Mouse (Mus musculus): ENCODE measurements at regions not wholly inside any gene's neighbourhood (a gene's known extent, or its start where the extent isn't known, plus 50 kb on each side); places are given as distances from the start of the nearest gene placed in this dataset.

DNA sequence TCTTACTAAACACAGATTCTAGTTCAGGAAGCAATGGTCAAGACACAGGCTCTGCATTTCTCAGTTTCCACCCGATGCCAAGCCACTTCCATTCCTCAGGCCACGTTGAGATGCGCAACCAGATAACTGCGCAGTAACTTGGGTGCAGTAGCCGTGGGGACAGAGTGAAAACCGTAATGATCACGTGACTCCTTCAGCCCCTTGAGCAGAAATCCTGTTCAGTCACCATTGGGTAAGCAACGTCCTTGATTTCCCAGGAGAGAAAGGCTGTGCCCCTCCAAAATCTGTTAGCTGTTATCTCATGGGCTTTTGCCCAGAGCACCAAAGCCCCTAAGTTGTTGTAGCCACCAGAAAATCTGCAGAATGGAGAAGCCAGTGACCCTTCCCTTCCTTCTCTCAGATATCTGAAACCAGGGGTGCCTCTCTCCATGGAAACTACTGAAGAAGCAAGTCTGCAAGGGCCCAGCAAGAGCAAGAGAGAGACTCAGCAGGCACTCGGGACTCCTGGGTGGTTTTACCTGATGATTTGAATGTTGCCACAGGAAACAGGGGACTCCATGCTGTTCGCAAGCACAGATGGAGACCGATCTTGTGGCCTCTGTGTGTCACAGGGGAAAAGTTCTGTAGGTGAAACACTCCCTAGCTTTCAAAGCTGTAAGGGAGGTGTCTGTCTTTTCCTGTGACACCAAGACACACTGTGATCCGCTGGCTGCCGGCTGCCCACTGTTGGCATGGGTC lies 126.7 kb downstream of the Lmo4 start:
- peak; percentile 11 for DNase-seq (ENCODE audit: low read depth, low spot score)

DNA sequence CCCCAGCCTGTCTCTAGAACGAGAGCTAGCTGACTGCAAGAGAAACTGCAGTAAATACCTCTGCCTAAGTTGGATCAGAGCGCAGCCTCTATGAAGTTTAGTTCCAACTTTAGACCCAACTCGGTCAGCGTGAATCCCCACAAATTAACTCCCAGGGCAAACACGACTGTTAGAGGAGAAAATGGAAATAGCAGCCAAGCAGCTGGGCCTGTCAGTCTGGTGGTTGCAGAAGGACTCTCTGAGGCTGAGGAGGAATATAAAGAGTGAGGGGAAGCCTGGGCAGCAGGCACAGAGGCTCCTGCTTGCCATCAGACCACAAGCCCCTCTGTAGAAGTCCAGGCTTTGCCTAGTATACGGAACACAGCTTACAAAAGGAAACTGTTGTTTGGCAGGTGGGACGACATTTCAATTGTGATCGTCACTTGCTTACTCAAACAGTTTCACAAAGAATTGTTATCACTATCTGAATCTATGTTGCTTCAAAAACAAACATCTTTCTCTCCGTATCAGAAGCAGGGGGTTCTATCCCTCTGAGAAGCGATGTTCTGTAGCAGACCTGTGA lies 135.0 kb downstream of the Lmo4 start:
- no peak for DNase-seq (ENCODE audit: low read depth, low spot score)

DNA sequence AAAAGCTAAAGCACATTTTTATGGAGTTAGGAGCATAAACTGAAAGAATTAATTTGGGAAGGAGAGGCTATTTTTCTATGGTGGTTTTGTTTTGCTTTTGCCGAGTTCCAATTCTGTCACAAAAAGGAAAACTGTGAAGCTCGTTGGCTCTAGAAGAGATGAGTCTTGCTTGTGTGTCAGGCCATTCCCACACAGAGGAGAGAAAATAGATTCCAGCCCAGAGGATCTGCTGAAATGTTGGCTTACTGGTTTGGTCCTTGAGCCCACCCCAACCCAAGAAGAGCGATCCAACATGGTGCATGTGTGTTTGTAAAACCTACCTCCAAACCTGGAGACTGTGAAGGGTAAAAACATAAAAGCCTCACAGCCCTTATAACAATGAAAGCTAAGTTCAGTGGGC lies 138.0 kb downstream of the Lmo4 start:
- DNase-seq (ENCODE audit: low read depth, low spot score) = no peak

DNA sequence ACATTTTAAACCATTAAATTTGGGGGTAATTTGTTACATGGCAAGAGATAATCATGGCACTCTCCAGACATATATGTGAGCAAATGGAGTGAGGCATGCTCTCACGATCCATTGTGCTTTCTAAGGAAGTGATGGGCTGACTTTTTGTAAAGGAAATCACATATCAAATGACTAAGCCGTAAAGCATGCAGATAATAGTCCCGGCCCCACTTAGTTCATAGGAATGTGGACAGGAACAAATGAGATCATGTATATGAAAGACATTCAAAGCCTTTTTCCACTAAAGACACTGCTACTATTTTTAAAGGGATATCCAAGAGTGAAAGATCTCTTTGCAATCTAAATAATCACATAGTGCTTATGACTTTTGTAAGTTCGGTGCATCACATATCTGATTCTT lies 146.9 kb downstream of the Lmo4 start:
- DNase-seq (ENCODE audit: low read depth, low spot score) = no peak

DNA sequence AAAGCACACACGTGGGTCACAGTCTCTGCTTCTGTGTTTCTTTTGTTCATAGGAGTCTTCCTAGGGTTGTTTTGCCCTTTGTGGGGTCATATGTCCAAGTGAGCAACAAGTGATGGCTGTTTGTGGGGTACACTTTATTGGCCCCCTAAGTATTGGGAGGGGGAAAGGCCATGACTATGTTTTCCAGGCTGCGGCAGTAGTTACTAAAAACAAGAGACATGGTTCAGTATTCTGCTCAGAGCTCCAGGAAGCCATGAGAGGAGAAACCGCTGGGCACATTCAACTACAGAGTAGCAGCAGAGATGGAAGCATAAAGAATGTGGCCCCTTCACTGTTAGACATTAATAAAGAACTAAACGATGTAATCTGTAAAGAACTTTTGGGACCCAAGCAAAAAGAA lies 154.7 kb downstream of the Lmo4 start:
- no peak for DNase-seq (ENCODE audit: low read depth, low spot score)

DNA sequence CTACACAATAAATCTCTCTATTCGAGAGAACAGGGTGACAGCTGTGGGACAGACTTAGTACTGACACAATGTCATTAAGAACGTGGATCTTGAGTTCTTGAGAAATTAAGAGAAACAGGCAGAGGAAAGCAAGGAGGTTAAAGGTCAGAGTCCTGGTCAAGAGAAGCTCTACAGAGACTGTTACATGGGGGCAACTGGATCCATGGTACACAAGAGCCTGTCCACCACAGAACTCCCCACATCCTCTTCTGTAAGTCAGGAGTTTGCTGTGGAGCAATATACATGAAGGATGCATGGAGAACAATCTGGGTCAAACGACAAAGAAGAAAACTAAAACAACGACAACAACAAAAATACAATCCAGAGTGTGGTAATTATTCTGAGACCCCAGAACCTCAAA lies 155.8 kb downstream of the Lmo4 start:
- no peak for DNase-seq (ENCODE audit: low read depth, low spot score)

DNA sequence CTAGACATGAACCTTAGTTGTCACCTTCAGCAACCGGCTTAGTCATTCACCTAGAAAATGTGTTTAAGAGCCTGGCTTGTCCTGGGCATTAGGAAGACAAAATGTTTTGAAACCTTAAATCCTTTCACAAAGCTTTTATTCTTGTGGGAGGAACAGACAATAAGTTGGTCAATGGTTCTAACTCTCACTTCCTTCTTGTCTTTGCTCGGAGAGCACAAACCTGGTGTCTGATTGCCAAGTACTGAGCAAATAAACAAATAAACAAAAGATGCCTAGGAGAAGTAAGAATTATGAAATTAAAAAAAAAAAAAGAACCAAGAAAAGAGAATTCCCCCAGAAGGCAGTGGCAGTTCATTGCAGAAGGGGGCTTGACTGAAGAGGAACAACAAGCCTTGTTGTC lies 160.7 kb downstream of the Lmo4 start:
- DNase-seq (ENCODE audit: low read depth, low spot score) = no peak

DNA sequence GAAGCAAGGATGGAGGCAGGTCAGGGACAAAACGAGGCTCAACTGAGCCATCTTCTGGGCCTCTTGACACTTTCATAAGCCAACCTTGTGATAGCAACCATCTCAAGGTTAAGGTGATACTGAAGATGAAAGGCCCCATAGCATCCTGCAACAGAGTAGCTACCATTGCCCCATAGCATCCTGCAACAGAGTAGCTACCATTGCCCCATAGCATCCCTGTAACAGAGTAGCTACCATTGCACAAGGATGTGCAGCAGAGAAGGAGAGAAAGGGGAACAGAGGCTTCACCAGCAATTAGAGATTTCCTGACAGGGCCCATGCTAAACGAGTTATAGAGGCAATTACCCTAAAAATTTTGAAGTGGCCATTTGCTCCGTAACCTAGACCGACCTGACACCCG lies 163.2 kb downstream of the Lmo4 start:
- no peak for DNase-seq (ENCODE audit: low read depth, low spot score)

DNA sequence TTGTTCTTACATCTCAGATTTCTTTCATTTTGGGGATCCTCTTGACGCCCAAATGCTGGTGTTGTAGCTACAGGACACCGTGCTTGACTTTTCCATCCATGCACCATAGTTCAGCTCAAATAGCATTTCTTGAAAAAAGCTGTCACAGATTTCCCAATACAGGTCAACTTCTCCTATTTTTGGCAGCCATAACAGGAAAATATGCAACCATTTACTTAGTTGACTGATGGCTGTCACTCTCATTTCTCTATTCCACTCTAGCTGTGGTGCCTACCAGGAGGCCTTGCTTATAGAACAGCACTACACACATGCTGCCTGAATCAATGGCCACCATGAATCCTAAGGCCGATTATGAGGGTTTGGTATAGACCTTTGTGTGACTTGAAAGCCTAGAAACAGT lies 165.5 kb downstream of the Lmo4 start:
- no peak for DNase-seq (ENCODE audit: low read depth, low spot score)

DNA sequence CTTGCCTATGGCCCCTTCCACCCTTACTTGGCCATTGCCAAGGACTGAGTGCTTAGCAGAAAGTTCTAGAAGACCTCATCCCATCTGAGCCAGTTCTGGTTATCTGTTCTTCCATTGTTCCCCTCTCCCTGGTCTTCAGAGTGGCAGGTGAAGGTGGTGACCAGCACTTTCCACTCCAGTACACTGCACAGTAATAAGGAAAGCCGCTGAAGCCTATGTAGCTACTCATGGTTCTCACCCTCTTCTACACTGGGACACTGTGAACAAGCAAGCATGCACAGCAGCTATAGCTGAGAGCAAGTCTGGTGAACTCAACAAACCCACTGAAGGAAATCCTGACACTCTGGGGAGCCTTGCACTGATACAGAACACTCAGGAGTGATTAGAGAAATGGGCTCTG lies 175.4 kb downstream of the Lmo4 start:
- DNase-seq (ENCODE audit: low read depth, low spot score) = no peak

DNA sequence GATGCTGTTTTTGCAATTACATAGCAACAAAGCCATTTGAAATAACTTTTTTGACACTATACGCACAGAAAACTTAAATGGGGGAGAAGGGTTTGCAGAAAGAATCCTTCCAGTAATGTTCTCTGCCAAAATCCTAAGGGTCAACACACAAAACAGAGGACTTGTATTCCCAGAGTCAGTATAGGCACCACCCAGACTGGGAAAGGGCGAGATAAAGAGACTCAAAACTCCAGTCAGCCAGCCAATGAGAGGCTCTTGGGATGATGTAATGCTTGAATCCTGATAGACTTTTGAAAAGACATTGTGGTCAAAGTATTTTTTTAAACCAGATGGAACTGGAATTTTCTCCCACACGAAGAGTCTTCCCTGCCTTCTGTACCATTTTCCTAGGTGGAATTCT lies 175.9 kb downstream of the Lmo4 start:
- DNase-seq (ENCODE audit: low read depth, low spot score) = no peak

DNA sequence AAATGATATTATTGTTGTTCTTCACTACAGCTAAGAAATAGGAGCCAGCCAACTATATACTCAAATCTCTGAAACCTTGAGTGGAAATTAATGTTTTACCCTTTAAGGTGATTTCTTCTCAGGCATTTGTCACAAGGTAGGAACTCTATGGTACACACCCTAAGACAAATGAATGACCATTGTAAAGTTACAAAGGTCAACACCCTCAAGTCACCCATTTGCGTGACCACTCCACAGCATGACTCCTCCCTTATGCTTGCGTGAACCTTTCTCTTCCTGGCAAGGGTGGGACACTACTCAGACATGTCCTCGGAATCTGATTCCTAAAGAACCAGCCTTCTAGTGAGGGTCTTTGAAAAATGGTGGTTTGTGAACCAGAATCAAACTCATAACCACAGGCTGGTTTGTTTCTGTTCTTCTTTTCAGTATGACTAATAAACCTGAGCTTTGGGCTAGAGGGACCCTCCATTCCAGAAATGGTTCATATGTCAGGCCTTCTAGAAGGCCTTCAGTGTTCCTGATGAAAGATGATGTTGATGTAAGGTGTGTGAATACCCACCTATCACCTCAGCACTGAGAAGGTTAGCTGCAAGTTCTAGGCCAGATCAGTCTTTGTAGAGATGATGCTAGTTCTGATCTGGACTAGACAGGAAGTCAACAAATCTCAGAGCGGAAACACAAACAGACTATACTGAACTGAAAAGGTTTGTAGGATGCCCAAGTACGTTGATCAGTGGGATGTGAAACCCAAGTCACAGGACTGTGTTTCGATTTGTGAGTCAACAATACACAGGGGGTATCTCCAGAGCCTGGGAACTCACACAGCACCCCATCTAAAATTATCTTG lies 177.7 kb downstream of the Lmo4 start:
- no peak for DNase-seq (ENCODE audit: low read depth, low spot score)

DNA sequence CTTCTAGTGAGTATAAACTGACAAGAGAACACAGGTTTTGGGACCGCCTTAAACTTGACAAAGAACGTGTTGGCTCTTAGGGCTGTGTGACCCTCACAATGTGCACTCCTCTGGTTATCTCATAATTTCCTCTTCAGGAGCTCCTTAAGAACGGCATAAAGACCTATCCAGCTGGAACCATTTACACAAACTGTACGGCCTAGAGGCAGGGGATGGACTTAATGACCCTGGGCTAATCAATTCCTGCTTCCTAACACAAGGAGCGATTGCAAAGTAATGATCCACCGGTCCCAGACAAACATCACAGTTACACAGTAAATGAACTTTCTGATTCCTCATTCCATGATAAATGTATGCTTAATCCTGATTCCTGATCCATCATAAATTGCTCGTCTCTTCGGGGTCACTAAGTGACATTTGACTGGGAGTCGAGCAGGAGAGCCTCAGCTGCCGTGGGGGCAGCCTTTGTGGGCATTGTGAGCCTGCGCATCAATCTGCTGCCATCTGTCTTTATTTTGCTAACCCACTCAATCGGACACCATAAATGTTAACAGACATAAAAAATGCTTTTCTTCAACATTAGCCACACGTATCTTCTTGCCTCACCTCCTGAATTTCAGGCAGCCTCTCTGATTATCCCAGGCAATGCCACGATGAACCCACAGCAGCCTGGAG lies 179.4 kb downstream of the Lmo4 start:
- no peak for DNase-seq (ENCODE audit: low read depth, low spot score)

DNA sequence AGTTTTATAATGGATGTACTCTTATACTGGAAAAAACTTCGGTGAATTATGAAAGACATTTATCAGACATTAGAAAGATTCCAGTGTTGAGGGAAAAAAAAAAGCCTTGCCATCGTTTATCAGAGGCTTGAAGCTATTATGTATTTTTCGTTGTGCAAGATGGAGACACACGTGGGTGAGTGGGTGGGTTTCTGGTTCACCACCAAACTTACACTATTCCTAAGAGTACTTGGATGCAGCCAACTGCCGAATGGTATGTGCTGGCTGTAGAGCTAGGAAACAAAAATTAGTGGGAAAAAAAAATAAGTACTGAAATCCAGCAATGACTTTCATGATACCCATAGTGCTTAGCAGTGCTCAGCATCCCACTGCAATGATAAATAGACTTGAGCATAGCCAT lies 180.8 kb downstream of the Lmo4 start:
- DNase-seq (ENCODE audit: low read depth, low spot score) = no peak

DNA sequence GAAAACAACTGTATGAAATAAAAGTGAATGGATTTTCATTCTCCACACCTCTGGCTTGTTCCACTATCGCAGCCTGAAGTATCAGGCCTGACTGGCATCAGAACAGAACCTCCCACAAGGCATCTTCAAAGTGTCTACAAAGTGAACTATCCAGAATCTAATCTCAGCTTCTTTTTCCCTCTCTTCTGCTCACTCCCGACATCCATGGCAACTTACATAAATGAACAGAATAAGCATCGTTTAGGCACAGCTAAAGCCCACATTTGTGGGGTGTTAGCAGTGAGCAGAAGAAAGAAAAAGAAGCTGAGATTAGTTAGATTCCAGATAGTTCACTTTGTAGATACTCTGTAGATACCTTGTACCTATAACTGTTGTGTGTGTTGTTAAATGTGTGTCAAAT lies 182.0 kb downstream of the Lmo4 start:
- DNase-seq (ENCODE audit: low read depth, low spot score) = no peak

DNA sequence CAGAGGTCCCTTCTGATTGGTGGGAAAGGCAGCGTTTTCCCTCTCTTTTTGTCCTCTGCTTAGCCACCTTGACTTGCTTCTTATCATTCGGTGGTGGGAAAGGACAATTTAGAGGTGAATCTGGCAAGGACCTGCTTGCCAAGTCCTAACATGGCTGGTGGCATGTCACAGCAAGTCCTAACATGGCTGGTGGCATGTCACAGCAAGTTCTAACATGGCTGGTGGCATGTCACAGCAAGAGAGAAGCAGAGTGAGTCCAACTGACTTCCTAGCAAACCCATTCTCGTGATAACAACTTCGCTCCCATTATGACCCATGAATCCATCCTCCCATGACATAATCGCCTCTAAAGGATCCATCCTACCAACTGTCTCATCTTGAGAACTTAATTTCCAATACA lies 183.1 kb downstream of the Lmo4 start:
- DNase-seq (ENCODE audit: low read depth, low spot score) = no peak

DNA sequence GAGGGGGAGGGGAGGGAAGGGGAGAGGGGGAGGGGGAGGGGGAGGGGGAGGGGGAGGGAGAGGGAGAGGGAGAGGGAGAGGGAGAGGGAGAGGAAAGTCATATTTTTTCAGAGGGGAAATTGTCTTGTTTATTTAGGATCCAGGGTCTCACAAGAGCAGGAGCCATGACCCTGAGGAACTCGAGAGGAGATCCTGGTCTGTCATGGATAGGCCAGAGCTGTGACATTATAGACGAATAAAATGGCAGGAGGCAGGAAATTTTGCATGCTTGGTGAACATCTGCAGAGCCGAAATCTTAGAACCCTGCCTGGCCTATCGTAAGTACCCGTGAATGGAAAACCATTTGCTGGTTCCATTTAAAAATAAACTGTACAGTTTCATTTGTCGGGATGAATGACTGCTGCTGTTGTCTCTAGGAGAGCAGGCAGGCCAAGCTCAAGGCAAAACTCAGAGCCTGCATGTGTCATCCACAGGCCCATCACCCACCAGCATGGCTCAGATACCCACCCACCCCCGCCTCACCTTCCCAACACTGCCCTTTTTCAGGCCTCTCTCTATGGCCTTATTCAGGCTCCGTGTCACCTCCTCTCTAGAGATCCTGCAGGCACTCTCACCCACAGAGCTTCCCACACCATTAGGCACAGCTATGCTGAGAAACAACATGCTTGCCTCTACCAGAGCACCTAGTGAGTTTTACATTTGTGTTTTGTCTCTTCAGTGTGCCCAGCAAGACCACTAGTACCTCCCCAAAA lies 184.7 kb downstream of the Lmo4 start:
- no peak for DNase-seq (ENCODE audit: low read depth, low spot score)

DNA sequence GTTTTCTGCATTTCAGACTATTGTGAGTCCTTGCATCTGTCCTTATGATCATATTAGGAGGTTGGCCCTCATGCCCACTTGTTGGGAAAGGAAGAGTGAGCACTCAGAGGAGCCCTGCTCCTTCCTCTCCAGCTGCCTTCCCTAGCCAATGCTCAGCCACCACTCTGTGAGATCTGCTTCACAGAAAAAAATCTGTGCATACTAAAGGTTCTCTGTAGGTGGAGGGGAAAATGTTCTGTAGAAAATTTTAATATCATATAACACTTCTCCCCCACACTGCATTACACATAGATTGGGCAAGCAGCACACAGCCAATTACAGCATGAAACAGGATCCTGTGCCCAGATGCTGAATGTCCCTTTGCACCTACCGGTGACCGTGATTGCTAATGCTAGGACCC lies 185.7 kb downstream of the Lmo4 start:
- no peak for DNase-seq (ENCODE audit: low read depth, low spot score)

DNA sequence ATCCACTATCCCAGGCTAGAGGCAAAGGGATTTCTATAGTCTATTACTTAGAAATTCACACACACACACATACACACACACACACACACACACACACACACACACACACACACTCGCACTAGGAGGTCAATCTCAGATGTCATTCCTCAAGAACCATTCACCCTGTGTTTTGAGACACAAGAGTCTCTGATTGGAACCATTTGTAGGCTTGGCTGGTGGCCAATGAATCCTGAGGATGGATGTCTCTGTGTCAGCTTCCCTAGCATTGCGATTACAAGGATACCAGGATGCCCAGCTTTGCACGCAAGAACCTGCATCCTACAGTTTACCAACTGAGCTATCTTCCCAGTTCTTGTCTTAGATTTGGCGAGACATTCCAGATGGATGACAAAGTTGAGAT lies 186.5 kb downstream of the Lmo4 start:
- DNase-seq (ENCODE audit: low read depth, low spot score) = no peak

DNA sequence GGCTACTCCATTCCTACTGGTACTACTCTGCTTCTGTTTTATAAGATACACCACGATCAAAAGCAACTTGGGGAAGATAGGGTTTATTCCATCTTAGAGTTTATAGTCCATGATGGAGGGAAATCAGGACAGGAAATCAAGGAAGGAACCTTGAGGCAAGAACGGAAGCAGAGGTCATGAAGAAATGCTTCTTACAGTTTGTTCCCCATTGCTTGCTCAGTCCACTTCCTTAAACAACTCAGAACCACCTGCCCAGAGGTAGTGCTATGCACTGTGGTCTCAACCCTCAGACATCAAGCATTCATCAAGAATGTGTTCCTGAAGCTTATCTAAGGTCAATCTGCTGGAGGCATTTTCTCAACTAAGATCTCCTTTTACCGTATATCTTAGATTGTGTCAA lies 189.8 kb downstream of the Lmo4 start:
- DNase-seq (ENCODE audit: low read depth, low spot score) = no peak

DNA sequence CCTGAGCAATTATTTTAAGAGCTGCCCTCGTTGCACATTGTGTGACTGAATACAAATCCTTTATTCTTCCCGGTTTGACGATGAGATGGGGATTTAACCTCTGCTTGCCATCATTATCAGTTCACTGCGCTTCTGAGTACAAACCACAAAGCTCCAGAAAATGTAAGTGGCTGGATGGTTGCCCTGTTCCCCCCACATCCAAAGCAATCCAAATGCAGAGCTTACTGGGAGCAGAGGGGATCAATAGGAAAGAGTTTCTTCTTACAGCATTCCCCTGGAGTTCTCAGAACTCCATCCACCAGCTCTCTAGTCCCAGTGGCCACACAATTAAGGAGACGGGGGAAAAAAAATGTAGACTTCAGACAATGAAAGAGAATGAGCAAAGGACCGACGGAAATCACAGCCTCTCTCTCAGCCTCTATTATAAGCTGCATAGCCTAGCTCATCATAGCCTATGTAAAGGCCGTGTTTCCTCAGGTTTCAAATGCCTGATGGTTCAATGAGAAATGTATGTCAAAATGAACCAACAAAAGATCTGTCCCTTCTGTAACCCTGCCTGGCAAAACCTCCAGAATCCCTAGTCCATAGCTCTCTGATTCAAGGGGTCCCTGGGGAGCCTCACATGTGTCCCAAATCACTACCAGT lies 191.4 kb downstream of the Lmo4 start:
- DNase-seq (ENCODE audit: low read depth, low spot score) = no peak
